Mouse (Mus musculus): Measurements from ENCODE around the gene Unc13d.

Gene Unc13d

DNA sequence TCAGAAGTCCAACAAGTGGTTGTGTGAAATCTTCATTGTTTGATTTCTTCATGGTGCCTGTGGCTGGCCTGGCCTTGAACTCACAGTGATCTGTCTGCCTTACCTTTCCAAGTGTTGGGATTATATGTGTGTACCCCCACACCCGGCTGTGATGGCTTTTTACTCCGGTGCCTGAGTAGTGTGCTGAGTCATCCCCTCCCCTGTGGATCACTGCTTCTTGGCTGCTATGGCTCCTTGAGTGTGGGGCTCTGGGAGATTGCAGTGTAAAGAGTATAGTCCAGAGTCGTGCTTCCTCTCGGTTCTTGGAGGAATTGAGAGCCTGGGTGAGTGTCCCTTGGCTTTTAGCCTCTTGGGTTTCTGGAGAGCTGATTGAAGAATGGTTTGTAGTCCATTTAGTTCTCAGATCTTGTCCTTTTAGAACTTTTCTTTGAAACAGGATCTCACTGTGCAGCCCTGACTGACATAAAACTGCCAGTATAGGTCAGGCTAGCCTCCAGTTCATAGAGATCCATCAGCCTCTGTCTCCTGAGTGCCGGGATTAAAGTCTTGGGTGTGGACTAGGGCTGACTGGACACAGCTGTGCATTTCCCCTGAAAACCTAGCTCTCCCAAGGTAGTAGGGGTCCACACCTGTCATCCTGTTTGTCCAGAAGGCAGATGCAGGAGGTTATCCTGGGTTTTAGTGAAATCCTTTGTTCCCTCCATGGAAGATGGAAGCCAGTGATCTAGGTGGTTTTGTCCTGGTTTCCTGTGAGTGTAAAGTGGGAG is 35.2 kb downstream of the Unc13d start:
- no peak for DNase-seq

DNA sequence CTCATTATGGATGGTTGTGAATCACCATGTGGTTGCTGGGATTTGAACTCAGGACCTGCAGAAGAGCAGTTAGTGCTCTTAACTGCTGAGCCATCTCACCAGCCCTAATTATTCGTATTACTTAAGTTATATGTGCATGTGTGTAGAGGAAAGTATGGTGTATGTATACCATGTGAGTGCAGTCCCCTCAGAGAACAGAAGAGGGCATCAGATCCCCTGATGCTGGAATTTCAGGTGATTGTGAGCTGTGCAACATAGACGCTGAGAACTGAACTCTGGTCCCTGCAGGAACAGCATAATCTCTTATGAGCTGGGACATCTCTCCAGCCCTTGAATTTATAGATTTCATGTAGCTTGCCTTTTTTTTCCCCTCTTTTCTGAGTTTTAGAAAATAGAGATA is 35.9 kb downstream of the Unc13d start:
- no peak for DNase-seq

DNA sequence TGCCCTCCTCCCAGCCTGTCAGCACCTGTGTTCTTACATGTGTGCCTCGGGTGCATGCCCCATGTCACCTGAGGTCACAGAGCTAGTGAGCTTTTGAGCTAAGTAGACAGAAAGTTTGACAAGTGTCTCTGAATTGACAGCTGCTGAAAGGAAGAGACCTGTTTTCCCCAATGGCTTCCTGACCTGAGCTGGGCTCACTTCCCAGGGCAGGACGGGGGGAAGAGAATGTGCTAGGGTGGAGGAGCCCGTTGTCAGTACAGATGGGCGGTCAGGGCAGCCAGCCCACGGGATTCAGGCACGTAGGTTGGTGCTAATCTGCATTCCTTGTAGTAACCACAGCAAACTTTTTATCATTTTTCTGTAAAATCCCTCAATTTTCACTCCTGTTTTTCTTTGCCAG is 37.2 kb downstream of the Unc13d start:
- no peak for DNase-seq

DNA sequence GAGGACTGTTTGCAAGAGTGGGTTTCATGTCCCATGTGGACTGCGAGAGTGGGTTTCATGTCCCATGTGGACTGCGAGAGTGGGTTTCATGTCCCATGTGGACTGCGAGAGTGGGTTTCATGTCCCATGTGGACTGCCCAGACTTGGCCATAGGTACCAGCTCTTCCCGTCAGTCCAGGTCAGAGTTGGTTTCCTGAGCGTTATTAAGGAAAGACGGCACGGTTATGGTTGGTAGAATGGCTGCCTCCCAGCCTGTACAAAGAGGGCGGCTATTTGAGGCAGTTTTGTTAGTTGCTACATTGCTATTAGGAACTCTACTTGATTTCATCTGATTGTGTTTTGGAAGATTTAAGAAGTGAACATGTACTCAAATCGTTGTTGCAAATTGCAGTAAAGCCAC is 39.9 kb downstream of the Unc13d start:
- DNase-seq: no peak

DNA sequence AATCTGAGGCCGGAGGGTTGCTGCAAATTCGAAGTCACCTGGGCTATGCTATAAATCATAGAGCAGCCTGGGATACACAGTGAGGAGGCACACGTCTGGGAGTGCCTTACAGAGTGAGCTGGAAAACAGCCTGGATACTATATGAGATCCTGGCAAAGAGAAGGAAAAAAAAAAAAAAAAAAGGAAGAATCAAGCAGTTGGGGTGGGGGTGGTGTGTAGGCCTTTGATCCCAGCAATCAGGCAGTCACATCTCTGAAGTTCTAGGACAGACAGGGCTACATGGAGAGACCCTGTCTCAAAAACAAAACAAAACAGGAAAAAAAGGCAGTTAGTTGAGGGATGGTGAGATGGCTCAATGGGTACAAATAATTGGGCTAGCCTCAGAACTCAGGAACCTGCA is 41.1 kb downstream of the Unc13d start:
- no peak for DNase-seq

DNA sequence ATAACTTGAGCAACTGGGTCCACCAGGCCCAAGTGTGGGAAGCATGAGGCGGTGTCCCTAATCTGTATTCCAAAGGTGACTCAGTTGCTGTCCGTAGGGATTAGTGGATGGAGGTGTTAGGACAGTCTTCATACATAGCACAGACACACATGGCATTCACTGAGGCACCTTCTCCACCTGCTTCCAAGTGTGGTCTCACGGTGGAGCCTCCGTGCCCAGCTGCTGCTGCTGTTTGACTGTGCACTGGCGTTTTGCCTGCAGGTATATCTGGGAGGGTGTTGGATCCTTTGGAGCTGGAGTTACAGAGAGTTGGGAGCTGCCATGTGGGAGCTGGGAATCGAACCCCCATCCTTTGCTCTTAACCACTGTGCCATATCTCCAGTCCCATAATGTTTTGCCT is 43.2 kb downstream of the Unc13d start:
- DNase-seq: no peak

DNA sequence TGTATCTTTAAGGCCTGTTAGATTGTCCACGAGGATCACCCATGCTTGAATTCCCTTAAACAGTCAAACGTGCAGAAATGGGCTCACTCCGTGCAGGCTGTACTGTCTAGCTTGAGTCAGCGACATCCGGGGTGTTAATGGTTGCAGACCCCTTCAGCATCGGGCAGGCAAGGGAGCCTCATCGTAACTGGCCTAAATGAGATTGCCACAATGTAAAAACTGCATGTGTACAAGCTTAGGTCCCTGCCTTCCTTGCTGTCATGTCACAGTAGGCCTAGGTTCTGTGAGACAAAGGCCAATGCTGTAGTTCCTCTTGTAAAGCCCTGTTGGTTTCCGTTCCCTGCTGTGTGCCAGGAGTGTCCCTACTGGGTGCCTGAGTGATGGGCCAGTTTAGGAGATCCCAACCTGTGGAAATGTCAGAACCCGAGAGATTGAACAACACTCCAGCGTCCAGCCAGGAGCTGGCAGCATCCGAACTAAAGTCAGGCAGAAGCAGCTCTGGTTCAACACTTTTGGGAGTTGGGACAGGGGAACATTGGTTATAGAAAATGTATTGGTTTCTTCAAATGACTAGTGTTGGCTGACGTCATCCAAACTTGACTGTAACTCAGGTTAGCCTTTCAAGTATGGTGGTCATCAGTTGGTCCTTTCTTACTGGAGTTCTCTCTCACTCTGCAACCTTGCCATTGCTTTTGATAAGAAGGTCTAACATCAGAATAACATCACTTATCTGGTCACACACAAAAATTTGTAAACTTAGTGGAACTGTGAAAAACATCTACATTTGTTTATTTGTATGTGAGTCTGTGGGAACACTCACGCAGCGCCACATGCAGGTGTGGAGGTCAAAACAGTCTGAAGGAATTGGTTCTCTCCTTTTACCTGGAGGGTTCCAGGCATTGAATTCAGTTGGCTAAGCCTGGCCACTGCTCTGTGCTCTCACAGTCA is 46.6 kb downstream of the Unc13d start:
- peak; percentile 26 to 56 for DNase-seq

DNA sequence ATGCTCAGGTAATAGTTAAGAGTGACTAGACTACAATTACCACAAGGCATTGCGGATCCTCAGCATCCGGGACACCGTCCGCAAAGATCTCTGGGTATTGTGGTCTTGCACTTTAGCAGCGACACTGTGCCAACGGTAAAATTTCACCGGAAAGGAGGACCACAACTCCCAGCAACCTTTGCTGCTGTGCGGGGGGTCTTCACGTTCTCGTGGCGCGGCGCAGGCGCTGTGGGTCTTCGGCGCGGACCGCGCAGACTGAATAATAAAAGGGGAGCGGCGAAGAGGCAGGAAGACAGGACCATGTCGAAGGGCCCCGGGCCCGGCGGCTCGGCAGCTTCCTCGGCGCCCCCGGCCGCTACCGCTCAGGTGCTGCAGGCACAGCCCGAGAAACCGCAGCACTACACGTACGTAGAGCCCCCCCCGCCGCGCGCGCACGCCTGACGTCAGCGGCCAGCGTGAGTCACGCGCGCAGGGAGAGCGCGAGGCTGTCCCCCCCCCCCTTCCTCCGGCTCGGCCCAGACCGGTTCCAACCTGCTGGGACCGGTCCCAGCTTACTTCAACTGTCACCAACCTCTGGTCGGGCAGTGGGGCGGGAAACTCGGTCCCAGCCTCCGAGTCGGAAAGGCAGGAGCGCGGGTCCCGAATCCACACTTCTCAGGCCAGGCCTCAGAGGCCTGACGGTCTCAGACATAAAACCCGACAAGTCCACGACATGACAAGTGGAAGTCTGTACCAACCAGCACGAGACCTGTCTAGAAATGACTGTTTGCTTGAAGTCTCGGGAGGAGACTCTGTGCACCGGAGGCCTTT is 47.5 kb downstream of the Unc13d start, which contains the start of gene Unk:
Unk (plus strand) TSS at position 235 of the 810 bp plus-strand sequence.
- DNase-seq: peak; percentile 97 to 99

DNA sequence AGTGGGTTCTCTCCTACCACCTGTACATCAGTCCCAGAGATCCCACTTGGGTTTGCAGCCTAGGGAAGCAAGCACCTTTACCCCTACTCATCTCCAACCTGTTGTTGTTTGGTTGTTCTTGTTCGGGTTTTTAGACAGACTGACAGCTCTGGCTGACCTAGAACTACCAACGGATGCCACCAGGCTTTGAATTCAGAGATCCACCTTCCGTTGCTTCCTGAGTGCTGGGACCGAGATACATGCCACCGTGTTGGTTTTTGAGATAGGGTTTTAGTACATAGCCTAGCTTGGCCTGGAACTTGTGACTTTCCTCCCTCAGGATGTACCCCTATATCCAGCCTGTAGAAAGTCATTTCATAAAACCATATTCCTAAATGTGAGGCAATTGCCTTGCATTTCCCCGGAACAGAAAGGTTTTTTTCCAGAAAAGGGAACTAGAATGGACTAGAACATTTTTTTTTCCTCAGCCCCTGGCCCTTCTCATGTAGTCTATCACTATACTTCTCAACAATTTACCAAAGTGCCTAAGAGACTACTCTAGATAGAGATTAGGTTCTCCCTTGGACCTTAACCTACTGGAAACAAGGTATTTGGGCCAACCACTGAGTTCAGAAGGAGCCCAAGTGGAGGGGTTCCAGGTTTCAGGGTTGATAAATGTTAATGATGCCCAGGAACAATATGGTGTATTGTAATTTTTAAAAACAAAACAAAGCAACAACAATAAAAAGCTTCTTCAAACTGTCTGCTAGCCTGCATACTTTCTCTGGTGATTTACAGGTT is 48.5 kb downstream of the Unc13d start:
- DNase-seq: no peak

DNA sequence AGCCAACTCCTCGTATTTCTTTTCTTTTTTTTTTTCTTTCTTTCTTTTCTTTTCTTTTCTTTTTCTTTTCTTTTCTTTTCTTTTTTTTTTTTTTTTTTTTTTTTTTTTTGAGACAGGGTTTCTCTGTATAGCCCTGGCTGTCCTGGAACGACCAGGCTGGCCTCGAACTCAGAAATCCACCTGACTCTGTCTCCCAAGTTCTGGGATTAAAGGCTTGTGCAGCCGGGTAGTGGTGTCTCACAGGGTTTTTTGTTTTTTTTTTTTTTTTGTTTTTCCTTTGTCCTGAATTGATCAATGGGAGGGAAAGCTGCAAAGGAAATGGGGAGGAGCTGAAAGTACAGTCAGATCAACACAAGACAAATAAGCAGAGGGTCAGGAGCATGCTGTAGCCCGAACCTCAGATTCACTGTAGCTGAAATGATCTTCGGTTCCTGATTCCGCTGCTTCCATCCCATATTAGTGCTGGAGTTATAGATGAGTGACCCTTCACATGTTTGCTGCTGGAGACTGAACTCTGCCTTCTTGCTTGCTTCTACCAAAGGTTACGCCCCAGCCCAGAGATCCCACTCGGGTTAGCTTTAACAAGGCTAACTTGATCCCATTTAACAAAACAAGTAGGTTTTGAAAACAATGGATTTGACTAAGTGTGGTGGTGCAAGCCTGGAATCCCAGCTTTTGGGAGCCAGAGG is 49.4 kb downstream of the Unc13d start:
- DNase-seq: no peak

DNA sequence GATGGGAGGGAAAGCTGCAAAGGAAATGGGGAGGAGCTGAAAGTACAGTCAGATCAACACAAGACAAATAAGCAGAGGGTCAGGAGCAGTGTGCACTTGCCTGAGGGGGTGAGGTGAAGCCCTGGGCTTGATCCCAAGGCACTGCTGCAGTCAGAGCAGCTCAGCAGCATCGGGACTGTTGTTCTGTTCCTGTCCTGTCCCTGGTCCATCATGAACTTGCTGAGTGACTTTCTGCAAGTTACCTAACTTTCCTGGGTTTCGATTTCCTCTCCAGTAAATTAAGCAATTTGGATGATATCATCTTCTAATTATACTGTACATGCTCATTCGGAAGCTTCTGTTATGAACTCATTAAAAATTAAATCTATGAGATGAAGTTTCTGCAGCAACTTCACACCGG is 50.0 kb downstream of the Unc13d start, which contains the start of gene H3f3b:
H3f3b (minus strand) TSS at position 207 of the 400 bp plus-strand sequence.
- peak in 1 of 2 experiments; percentile 62 for DNase-seq

DNA sequence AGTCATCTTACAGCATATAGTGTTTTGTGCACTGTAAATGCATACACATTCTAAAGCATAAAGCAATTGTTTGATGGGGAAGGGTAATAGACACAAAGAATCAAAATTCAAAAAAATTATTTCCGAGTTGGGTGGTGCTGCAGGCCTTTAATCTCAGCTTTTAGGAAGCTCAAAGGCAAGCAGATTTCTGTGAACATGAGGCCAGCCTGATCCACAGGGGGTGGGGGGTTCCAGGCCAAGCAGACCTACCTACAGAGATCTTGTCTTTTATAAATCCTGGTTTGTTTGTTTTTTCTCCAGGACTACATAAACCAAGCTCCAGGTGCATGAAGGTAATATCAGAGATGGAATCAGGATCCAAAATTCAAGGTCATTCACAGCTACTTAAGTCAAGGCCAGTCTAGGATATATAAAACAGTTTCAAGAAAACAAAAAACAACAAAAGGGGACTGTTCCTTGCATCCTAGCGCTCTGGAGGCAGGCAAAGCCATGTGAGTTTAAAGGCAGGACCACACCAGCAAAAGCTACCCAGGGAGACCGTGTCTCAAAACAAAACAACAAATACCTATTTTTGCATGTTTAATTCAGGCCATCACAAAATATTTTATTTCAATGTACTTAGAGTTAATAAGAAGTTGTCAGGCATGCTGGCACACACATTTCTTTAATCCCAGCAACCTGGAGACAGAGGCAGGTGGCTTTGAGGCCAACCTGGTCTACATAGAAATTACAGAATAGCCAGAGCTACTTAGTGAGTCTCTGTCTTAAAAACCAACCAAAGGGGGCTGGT is 52.5 kb downstream of the Unc13d start:
- no peak for DNase-seq

DNA sequence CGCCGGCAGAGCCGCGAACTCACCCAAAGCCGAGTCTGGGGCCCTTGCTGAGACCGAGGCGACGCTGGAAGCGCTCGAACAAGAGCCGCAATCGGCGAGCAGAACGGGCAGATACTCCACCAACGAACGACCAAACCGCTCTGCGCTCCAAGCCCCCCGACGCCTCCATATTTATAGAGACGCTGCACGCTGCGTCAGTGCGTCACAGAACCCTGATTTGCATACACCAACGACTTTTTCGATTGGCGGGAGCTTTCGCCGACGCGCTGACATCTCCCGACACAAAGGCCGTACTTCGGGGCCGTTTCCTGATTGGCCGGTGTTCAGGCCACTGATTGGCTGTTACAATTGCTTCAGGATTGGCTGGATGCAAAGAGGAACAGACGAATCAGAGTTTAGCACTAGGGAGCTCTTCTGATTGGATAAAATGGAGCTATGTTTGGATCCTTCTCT is 53.4 kb downstream of the Unc13d start:
- peak; percentile 94 to 99 for DNase-seq

DNA sequence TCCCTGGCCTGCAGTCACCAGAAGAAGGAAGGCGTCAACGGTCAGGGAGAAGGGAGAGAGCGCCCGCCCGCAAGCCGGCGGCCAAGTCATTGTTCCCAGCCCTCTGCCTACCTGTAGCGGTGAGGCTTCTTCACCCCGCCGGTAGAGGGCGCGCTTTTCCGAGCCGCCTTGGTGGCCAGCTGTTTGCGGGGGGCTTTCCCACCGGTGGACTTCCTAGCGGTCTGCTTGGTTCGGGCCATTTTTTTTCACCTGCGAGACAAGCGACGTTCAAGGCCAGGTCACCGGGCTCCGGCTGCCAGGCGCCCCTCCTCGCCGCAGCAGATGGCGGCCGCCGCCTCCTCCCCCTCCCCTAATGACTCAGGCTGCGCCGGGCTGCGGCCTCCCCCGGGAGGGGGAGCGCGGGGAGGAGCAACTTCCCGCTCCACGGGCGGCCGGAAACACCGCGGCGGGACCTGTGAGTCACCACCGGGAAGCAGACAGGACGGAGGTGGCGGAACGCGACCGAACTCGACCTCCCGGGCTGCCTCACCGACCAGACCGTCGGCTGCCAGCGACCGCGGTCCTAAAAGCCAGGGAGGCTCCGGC is 53.9 kb downstream of the Unc13d start:
- DNase-seq: peak; percentile 75 to 91

DNA sequence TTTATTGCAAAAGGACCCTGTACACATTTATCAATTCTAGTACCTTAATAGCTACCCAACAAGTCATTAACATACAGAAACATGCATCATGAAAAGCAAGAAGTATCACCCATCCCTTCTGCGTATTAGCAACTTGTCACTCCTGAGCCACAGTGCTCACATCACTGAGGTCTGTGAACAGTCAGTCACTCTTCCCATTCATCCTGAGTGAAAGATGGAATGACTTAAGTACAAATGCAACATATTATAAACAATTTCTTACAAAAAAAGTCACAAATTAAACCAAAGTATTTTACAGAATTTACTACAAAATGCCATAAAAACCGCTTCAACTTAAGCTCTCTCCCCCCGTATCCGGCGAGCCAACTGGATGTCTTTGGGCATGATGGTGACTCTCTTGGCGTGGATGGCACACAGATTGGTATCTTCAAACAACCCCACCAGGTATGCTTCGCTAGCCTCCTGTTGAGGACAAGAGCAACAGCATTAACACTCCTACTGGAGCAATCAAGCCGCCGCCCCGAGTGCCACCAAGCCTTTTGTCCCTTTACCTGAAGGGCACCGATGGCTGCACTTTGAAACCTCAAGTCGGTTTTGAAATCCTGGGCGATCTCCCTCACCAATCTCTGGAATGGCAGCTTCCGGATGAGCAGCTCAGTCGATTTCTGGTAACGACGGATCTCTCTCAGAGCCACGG is 54.5 kb downstream of the Unc13d start:
- peak in 1 of 2 experiments; percentile 49 for DNase-seq

DNA sequence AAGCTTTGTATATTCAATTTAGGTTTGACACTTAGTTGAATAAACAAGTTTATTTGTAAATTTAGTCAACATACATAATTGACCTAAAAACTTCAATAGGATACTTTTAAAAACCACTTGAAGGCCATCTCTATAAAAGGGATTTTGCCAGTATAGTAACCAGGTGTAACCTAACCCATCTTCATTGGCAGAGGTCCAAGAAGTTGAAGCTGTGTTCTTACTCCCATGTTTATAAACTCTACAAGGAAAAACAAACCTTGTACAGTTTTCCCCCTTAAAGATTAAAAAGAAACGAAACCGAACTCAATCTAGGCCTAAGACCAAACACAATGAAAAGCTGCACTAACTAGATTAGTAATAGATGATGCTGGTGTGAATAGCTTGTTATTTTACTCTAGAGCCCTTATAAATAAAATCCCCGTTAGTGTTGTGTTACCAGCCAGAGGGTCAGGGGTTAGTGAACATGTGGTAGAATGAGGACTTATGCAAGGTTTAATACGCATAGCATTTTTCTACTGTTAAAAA is 55.4 kb downstream of the Unc13d start:
- DNase-seq: no peak

DNA sequence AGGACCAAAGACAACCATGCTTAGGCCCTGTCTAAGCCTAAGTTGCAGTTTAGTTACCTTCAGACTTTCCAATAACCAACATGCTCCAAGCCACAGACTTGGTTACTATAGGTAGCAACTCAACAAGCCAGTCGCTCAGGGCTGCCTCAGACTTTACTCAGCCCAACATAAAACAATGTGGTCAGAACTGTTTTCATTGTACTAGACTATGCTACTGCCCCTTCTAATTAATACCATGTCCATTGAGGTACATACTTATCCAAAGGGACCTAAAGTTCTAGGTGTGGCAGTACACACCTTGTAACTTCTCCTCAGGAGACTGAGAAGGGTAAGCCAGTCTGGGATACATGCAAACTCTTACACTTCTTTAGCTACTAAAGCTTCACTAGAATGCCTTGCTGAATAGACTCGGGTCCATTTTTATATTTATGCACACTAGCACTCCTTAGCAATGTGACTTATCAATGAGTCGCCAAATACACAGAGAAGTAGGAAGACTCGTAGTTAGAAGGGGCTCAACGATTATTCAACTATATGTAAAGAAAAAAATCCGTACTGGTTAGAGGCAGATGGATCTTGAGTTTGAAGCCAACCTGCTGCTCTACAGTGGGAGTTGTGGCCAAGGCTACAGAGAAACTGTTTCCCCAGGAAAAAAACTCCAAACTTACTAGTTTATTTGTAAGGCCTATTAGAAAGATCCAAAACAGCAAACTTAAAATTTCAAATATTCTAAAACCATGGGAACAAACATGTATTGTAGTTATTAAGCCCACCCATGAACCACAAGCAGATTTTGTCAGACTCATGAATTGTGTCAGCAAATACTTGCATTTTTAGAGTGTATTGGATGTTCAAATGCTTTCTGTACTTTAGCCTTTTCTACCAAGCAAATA is 56.2 kb downstream of the Unc13d start:
- DNase-seq: no peak

DNA sequence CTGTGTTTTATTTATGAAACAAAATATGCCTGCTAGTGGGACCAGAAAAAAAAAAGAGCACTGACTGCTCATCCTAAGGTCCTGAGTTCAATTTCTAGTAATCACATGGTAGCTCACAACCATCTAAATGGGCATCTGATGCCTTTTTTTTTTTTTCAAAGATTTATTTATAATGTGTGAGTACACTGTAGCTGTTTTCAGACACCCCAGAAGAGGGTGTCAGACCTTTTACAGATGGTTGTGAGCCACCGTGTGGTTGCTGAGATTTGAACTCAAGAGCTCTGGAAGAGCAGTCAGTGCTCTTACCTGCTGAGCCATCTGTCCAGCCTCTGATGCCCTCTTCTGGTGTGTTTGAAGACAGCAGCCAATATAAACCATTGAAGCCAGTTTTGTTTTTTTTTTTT is 57.2 kb downstream of the Unc13d start:
- no peak for DNase-seq

Data from kidney, postnatal 25 days (tissue).